Mouse (Mus musculus): Measurements from ENCODE around the gene Dhx16. TPM values are rescaled to one million over a fixed set of nuclear protein-coding genes. Genes with fewer than 3 reads are reported as not detected.
A peak's percentile ranks its signal among the peaks of the same experiment; 100 is the strongest.

Dhx16 gene
- polyA plus RNA-seq, 1 experiment = 42.4 TPM

GRCm38 (mm10) chr17:35916297-35917142 is 36.9 kb downstream of the Dhx16 start, which contains the start of the genes Mrps18b and Ppp1r10:
Gene Mrps18b (minus strand): TSS chr17:35916389.
Gene Ppp1r10 (plus strand): TSS chr17:35916434.
- Histone ChIP-seq H3ac (ENCODE audit: control insufficient read depth, insufficient read length, low read depth) (peak within 1 kb of the TSS; percentile 80), H3K4me3 (ENCODE audit: insufficient read depth, poor library complexity, severe bottlenecking) (peak within 1 kb of the TSS; percentile 88), H3K36me3 (ENCODE audit: control insufficient read depth, insufficient read depth) (peaks cover 66% of the 10 kb centered on the region), H3K79me2 (ENCODE audit: control insufficient read depth, insufficient read depth) (peaks cover 91% of the 10 kb centered on the region), H3K79me3 (ENCODE audit: low read depth) (peaks cover 59% of the 10 kb centered on the region), H3K27me3 (ENCODE audit: control insufficient read depth, insufficient read depth, insufficient read length) (no peaks in the 10 kb centered on the region)
- no peak for TF ChIP-seq CTCF (IDR thresholded peaks at IDR 0.05; ENCODE audit: control insufficient read depth, insufficient read depth, insufficient read length)
- peak; percentile 92 for TF ChIP-seq MAX (IDR thresholded peaks at IDR 0.05)

DNA sequence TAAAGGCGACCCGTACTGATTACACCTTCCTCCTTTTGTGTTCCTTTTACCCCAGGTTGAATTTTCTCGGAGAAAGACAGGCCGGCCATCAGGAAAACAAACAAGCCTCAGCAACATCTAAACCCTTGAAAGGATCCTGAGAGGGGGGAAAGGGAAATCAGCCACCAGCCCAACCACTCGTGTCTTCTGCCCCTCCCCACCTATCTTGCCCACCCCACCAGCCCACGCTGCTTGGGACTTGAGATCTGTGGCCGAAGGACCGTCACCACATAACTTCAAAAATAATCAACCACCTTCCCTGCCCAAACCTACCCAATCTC is 37.5 kb downstream of the Dhx16 start:
- Histone ChIP-seq H3ac (ENCODE audit: control insufficient read depth, insufficient read length, low read depth) (peak overlapping the region; percentile 63), H3K79me2 (ENCODE audit: control insufficient read depth, insufficient read depth) (peaks cover 92% of the 10 kb centered on the region), H3K36me3 (ENCODE audit: control insufficient read depth, insufficient read depth) (peaks cover 65% of the 10 kb centered on the region), H3K27me3 (ENCODE audit: control insufficient read depth, insufficient read depth, insufficient read length) (no peaks in the 10 kb centered on the region), H3K4me3 (ENCODE audit: insufficient read depth, poor library complexity, severe bottlenecking) (peak overlapping the region; percentile 88), H3K79me3 (ENCODE audit: low read depth) (peaks cover 59% of the 10 kb centered on the region)
- TF ChIP-seq MYOG (IDR thresholded peaks at IDR 0.05; ENCODE audit: control insufficient read depth, extremely low read depth, insufficient read length) = no peak
- TF ChIP-seq MAX (IDR thresholded peaks at IDR 0.05) = no peak
- no peak for TF ChIP-seq MYOD1 (IDR thresholded peaks at IDR 0.05; ENCODE audit: control insufficient read depth, insufficient read length, low read depth)
- no peak for TF ChIP-seq CTCF (IDR thresholded peaks at IDR 0.05; ENCODE audit: control insufficient read depth, insufficient read depth, insufficient read length)
- no peak for TF ChIP-seq FOSL1 (IDR thresholded peaks at IDR 0.05; ENCODE audit: insufficient read depth, low read length, poor library complexity, severe bottlenecking)
- no peak for TF ChIP-seq USF1 (IDR thresholded peaks at IDR 0.05; ENCODE audit: low read depth)

- peaks cover 57% of the 10 kb centered on the region for H3K79me3 ChIP-seq (ENCODE audit: low read depth)
- H3K27me3 ChIP-seq (ENCODE audit: control insufficient read depth, insufficient read depth, insufficient read length) = no peaks in the 10 kb centered on the region
- TF ChIP-seq CTCF (IDR thresholded peaks at IDR 0.05; ENCODE audit: control insufficient read depth, insufficient read depth, insufficient read length) (no peak), CEBPB (IDR thresholded peaks at IDR 0.05; ENCODE audit: low read depth) (no peak), FOSL1 (IDR thresholded peaks at IDR 0.05; ENCODE audit: insufficient read depth, low read length, poor library complexity, severe bottlenecking) (no peak), MYOD1 (IDR thresholded peaks at IDR 0.05; ENCODE audit: control insufficient read depth, insufficient read length, low read depth) (no peak), MYOG (IDR thresholded peaks at IDR 0.05; ENCODE audit: control insufficient read depth, extremely low read depth, insufficient read length) (no peak), USF1 (IDR thresholded peaks at IDR 0.05; ENCODE audit: low read depth) (no peak)
- H3K79me2 ChIP-seq (ENCODE audit: control insufficient read depth, insufficient read depth) = peaks cover 86% of the 10 kb centered on the region
- peaks cover 64% of the 10 kb centered on the region for H3K36me3 ChIP-seq (ENCODE audit: control insufficient read depth, insufficient read depth)
- H3ac ChIP-seq (ENCODE audit: control insufficient read depth, insufficient read length, low read depth) = peak overlapping the region; percentile 82
- H3K4me3 ChIP-seq (ENCODE audit: insufficient read depth, poor library complexity, severe bottlenecking) = peak overlapping the region; percentile 88
Measured at GRCm38 (mm10) chr17:35917463-35918251, 38.0 kb downstream of the Dhx16 start.

DNA sequence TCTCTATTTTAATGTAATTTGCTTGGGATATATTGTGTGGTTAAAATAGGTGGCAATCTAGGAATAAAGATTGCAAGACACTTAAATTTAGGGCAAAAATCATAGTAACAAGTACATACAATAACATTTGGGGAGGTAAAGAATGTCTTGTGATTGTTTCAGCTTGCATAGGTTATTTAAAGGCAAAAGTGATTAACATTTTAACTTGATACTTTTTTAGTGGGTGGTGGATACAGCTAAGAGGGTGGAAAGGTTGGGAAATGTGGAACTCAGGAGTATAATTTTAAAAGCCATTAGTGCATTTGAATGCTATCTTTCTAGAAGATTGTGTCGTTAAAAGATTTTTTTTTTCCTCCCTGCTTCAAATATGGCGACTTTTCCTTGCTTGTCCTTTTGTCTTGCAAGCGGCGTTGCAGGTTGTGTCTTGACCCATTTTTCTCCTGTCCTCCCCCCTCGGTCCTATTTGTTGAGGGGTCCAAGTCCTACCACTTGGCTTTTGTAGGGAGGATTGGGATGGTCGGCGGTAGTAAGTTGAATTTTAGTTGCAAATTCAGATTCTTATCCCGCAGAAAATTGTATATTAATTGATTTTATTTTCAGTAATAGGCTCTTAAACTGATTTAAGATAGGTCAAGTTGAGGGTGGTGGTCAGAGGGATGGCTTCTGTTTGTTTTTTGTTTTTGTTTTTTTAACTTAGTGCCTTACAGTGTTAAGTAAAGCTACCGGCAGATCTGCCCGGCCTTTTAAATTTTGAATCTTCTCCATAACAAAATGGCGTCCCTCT is 38.8 kb downstream of the Dhx16 start:
- no peak for TF ChIP-seq MAX (IDR thresholded peaks at IDR 0.05)
- no peak for TF ChIP-seq CEBPB (IDR thresholded peaks at IDR 0.05; ENCODE audit: low read depth)
- no peak for TF ChIP-seq CTCF (IDR thresholded peaks at IDR 0.05; ENCODE audit: control insufficient read depth, insufficient read depth, insufficient read length)
- TF ChIP-seq MYOD1 (IDR thresholded peaks at IDR 0.05; ENCODE audit: control insufficient read depth, insufficient read length, low read depth) = no peak
- TF ChIP-seq USF1 (IDR thresholded peaks at IDR 0.05; ENCODE audit: low read depth) = no peak
- no peak for TF ChIP-seq FOSL1 (IDR thresholded peaks at IDR 0.05; ENCODE audit: insufficient read depth, low read length, poor library complexity, severe bottlenecking)
- no peak for TF ChIP-seq MYOG (IDR thresholded peaks at IDR 0.05; ENCODE audit: control insufficient read depth, extremely low read depth, insufficient read length)
- Histone ChIP-seq H3K79me2 (ENCODE audit: control insufficient read depth, insufficient read depth) (peaks cover 78% of the 10 kb centered on the region), H3K79me3 (ENCODE audit: low read depth) (peaks cover 52% of the 10 kb centered on the region), H3K36me3 (ENCODE audit: control insufficient read depth, insufficient read depth) (peaks cover 64% of the 10 kb centered on the region), H3K27me3 (ENCODE audit: control insufficient read depth, insufficient read depth, insufficient read length) (no peaks in the 10 kb centered on the region), H3K4me3 (ENCODE audit: insufficient read depth, poor library complexity, severe bottlenecking) (peak overlapping the region; percentile 88), H3ac (ENCODE audit: control insufficient read depth, insufficient read length, low read depth) (peak overlapping the region; percentile 67)

DNA sequence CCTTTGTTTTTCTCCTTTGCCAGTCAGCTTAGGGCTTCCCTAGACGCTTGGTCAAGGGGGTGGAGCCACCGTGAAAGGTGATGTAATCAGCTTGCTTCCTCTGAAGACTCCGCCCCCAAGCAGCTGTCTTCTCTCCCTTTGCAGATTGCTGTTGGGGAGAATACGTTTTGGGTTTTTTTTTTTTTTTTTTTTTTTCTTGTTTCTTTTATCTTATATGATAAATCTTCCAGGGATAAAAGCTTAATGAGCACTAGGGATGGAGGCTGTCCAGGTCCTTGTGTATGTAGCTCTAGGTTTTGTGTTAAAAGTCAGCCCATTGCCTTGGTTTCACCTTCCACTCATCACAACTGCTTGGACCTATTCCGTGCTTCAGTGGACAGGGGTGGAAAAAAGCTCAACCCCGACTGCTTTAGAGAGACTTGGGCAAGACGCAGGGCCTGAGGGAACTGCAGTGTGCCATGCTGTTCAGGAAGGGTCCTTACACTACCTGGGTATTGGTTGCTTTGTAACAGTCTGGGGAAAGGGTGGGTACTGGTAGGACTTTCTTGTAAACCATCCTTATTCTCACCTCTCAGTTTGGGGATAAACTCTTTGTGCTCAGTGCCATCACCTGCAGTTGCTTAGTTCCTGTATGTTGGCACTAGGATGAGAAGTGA is 39.6 kb downstream of the Dhx16 start:
- H3K27me3 ChIP-seq (ENCODE audit: control insufficient read depth, insufficient read depth, insufficient read length) = no peaks in the 10 kb centered on the region
- peak overlapping the region; percentile 88 for H3K4me3 ChIP-seq (ENCODE audit: insufficient read depth, poor library complexity, severe bottlenecking)
- peaks cover 49% of the 10 kb centered on the region for H3K79me3 ChIP-seq (ENCODE audit: low read depth)
- H3K79me2 ChIP-seq (ENCODE audit: control insufficient read depth, insufficient read depth) = peaks cover 71% of the 10 kb centered on the region
- H3K36me3 ChIP-seq (ENCODE audit: control insufficient read depth, insufficient read depth) = peaks cover 64% of the 10 kb centered on the region
- peak overlapping the region; percentile 25 for H3ac ChIP-seq (ENCODE audit: control insufficient read depth, insufficient read length, low read depth)
- peak; percentile 80 for TF ChIP-seq CEBPB (IDR thresholded peaks at IDR 0.05; ENCODE audit: low read depth)
- TF ChIP-seq MAX (IDR thresholded peaks at IDR 0.05) = no peak
- peak; percentile 37 for TF ChIP-seq MYOD1 (IDR thresholded peaks at IDR 0.05; ENCODE audit: control insufficient read depth, insufficient read length, low read depth)

Data from C2C12 (cell line).